Mouse (Mus musculus): ENCODE data around the gene Wrnip1.

DNA sequence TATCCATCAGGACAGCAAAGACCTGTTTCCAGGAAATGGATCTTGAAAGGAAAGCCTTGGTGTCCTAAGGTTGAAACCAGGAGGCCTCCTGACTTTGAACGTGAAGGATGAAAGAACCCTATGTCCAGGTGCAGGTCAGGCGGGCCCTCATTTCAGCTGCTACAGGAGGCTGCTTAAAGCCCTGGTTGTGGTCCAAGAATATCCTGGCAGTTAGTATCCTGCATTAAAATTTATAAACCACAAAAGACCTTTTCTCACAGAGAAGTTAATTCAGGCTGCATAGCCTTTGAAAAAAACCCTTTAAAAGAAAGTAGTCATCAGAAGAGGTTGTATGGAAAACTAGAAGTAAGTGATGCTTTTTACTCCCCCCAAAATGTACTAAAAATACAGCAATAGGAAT lies 41.0 kb upstream of the Wrnip1 start:
- TF ChIP-seq CTCF (conservative IDR thresholded peaks at IDR 0.05; ENCODE audit: insufficient read depth, insufficient read length, low read depth, low read length): no peak
- no peak for TF ChIP-seq POLR2A (IDR thresholded peaks at IDR 0.05; ENCODE audit: low read depth, low read length)

Measured in kidney, adult 2 months (tissue).